Mouse (Mus musculus): ENCODE results near the gene Hyal5.

Gene Hyal5

GRCm38 (mm10) chr6:24857697-24858096 is at the start of gene Hyal5:
Hyal5 (plus strand) TSS chr6:24857997.
- no peak for DNase-seq (ENCODE audit: low spot score in 2 of 2)

GRCm38 (mm10) chr6:24822070-24822469 is 35.7 kb upstream of the Hyal5 start:
- DNase-seq (ENCODE audit: low spot score in 2 of 2): no peak

GRCm38 (mm10) chr6:24860320-24860719 is 2.5 kb downstream of the Hyal5 start:
- no peak for DNase-seq (ENCODE audit: low spot score in 2 of 2)

GRCm38 (mm10) chr6:24863649-24864048 is 5.9 kb downstream of the Hyal5 start:
- DNase-seq (ENCODE audit: low spot score in 2 of 2): no peak

GRCm38 (mm10) chr6:24894146-24894873 is 36.5 kb downstream of the Hyal5 start:
- DNase-seq (ENCODE audit: low spot score in 2 of 2): no peak

- no peak for DNase-seq (ENCODE audit: low spot score in 2 of 2)
Measured at GRCm38 (mm10) chr6:24894874-24895183, 37.0 kb downstream of the Hyal5 start.

- DNase-seq (ENCODE audit: low spot score in 2 of 2): no peak
Measured at GRCm38 (mm10) chr6:24905101-24905500, 47.3 kb downstream of the Hyal5 start.

- no peak for DNase-seq (ENCODE audit: low spot score in 2 of 2)
Measured at GRCm38 (mm10) chr6:24907824-24908223, 50.0 kb downstream of the Hyal5 start.

- DNase-seq (ENCODE audit: low spot score in 2 of 2): no peak
Measured at GRCm38 (mm10) chr6:24910016-24910727, 52.4 kb downstream of the Hyal5 start.

GRCm38 (mm10) chr6:24910728-24911105 is 52.9 kb downstream of the Hyal5 start:
- no peak for DNase-seq (ENCODE audit: low spot score in 2 of 2)

GRCm38 (mm10) chr6:24913591-24913990 is 55.8 kb downstream of the Hyal5 start:
- no peak for DNase-seq (ENCODE audit: low spot score in 2 of 2)

GRCm38 (mm10) chr6:24925076-24925785 is 67.4 kb downstream of the Hyal5 start:
- DNase-seq (ENCODE audit: low spot score in 2 of 2): no peak

Measured in urinary bladder, postnatal 4 days (tissue).